Mouse (Mus musculus): ENCODE measurements around the gene Rpgr.

Gene Rpgr

GRCm38 (mm10) chrX:10071529-10071928, 145.2 kb downstream of the Rpgr start:
- no peak for DNase-seq

- DNase-seq: peak; percentile 60 to 63
These were observed 146.0 kb downstream of the Rpgr start for GRCm38 (mm10) chrX:10070689-10071088.

- DNase-seq: no peak
These were observed 147.3 kb downstream of the Rpgr start for GRCm38 (mm10) chrX:10069405-10069804.

- DNase-seq: peak in 1 of 2 experiments; percentile 8
These were observed 152.9 kb downstream of the Rpgr start for GRCm38 (mm10) chrX:10063781-10064180.

- no peak for DNase-seq
These were observed 153.4 kb downstream of the Rpgr start for GRCm38 (mm10) chrX:10063361-10063760.

GRCm38 (mm10) chrX:10062201-10062600, 154.5 kb downstream of the Rpgr start:
- DNase-seq: no peak

- DNase-seq: peak; percentile 8 to 35
These were observed 182.1 kb downstream of the Rpgr start for GRCm38 (mm10) chrX:10034666-10035065.

Measured in cerebellum, postnatal 10 days (tissue).